Mouse (Mus musculus) heart, postnatal 0 days (tissue): ENCODE data around the gene Rangrf.

Experiments
- CTCF ChIP-seq: IDR thresholded peaks from 2 replicates; pipeline ENCODE4 v1.5.1; 2016; ENCODE audit warnings: antibody characterized with exemption, control low read depth, low read depth
- EP300 ChIP-seq: IDR thresholded peaks from 2 replicates; pipeline ENCODE4 v1.6.1; 2016; ENCODE audit warnings: antibody characterized with exemption, low read depth

- no peak for TF ChIP-seq CTCF
- TF ChIP-seq EP300, result no peak
Observed at GRCm38 (mm10) chr11:68988341-68988740, 13.4 kb upstream of the Rangrf start.
